In the genomic region with DNA sequence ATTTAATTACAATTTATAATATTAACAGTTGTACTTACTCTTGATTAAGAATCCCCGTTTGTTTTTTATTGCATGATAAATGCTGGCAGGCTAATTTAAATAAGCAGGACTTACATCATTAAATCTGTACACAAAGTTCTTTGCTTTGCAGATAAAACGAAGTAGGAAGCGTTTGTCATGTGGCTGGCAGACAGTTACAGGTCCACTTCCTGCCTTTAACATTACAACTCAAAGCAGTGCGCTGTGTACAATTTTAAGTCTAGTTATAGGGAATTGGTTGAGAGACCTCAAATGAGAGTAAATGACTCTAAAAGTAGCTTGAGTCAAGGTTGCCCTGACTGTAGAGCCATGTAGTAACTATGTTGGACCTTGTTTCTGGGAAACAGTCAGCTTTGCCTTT, we compare ENCODE assay signal across 16 mouse cellular contexts. TPM values are rescaled to one million over a fixed set of nuclear protein-coding genes. Genes with fewer than 3 reads are reported as not detected.
DNase-seq lines count a peak whose midpoint lies in the region; ATAC-seq and TF ChIP-seq lines count a peak whose summit lies in the region.
"Had no signal": no experiment of that assay in that cellular context is flagged by ENCODE, and none has a peak within 500 bp of the region (broad histone marks: within the 10 kb centered on the region; RNA-seq: fewer than 3 reads in every experiment).

No protein-coding gene starts in this region.

- no peaks in the 10 kb centered on the region for H3K9me3 ChIP-seq in lung, embryonic 14.5 days (ENCODE audit: low read depth, low read length)
- no peaks in the 10 kb centered on the region for H3K9me3 ChIP-seq in heart, postnatal 0 days (replicated peaks; ENCODE audit: control insufficient read depth, low read length)
- no peaks in the 10 kb centered on the region for H3K9me3 ChIP-seq in stomach, postnatal 0 days (ENCODE audit: control insufficient read depth, low read length)
- H3K9me3 ChIP-seq: G1E; kidney, embryonic 15.5 days; midbrain, embryonic 15.5 days had no signal

- H3K4me3 ChIP-seq in lung, embryonic 14.5 days (ENCODE audit: low read depth, low read length) = no peak overlapping the region
- no peak overlapping the region for H3K4me3 ChIP-seq in heart, postnatal 0 days (ENCODE audit: low read depth, low read length)
- no peak overlapping the region for H3K4me3 ChIP-seq in stomach, postnatal 0 days (ENCODE audit: low read depth, low read length)
- H3K4me3 ChIP-seq: kidney, embryonic 15.5 days; midbrain, embryonic 15.5 days had no signal

- no peaks in the 10 kb centered on the region for H3K27me3 ChIP-seq in lung, embryonic 14.5 days (ENCODE audit: insufficient read depth, low read length)
- H3K27me3 ChIP-seq in heart, postnatal 0 days (ENCODE audit: control insufficient read depth, insufficient read depth, low read length) = no peaks in the 10 kb centered on the region
- no peaks in the 10 kb centered on the region for H3K27me3 ChIP-seq in stomach, postnatal 0 days (ENCODE audit: control insufficient read depth, insufficient read depth, low read length)
- H3K27me3 ChIP-seq: kidney, embryonic 15.5 days; midbrain, embryonic 15.5 days had no signal

- peak overlapping the region; percentile 36; the same call in 1 of the 2 replicates for H3K27ac ChIP-seq in lung, embryonic 14.5 days (ENCODE audit: low read depth)
- H3K27ac ChIP-seq in heart, postnatal 0 days (ENCODE audit: low read depth) = peak overlapping the region; percentile 70
- H3K27ac ChIP-seq in stomach, postnatal 0 days (replicated peaks) = no peak overlapping the region
- H3K27ac ChIP-seq: hindbrain, embryonic 14.5 days; kidney, embryonic 15.5 days; midbrain, embryonic 15.5 days had no signal

- peaks cover 21% of the 10 kb centered on the region for H3K4me1 ChIP-seq in lung, embryonic 14.5 days (ENCODE audit: insufficient read depth)
- H3K4me1 ChIP-seq in heart, postnatal 0 days (ENCODE audit: control insufficient read depth, insufficient read depth) = peaks cover 58% of the 10 kb centered on the region
- peaks cover 6% of the 10 kb centered on the region for H3K4me1 ChIP-seq in stomach, postnatal 0 days (replicated peaks; ENCODE audit: control insufficient read depth, insufficient read depth)

- 49% methylated on average over 4 of the region's 4 CpGs for WGBS in lung, embryonic 14.5 days
- 40% methylated on average over 4 of the region's 4 CpGs for WGBS in heart, postnatal 0 days
- 51% methylated on average over 4 of the region's 4 CpGs for WGBS in stomach, postnatal 0 days

- peak; percentile 87 for DNase-seq in heart, adult 11 months
- DNase-seq in heart, adult 8-10 months (ENCODE audit: low spot score) = no peak
- no peak for DNase-seq in lung, embryonic 14.5 days
- DNase-seq in lung, postnatal 4 days = no peak
- peak; percentile 70 for DNase-seq in CD4-positive helper T cell, adult 2 months (ENCODE audit: low read depth, low spot score)
- no peak for DNase-seq in heart, postnatal 0 days (ENCODE audit: low spot score)
- no peak for DNase-seq in urinary bladder, postnatal 4 days (ENCODE audit: low spot score in 2 of 2)
- no peak for DNase-seq in stomach, postnatal 0 days (ENCODE audit: low spot score)
- DNase-seq: cerebellum, adult 18-20 months; gastrocnemius, postnatal 25 days; layer of hippocampus, adult 9-11 months had no signal

- H3K4me2 ChIP-seq in lung, embryonic 14.5 days = no peak overlapping the region
- H3K4me2 ChIP-seq in heart, postnatal 0 days (ENCODE audit: low read depth, low read length) = peak overlapping the region; percentile 13; the same call in 1 of the 2 replicates
- no peak overlapping the region for H3K4me2 ChIP-seq in stomach, postnatal 0 days (replicated peaks; ENCODE audit: low read depth)
- H3K4me2 ChIP-seq: hindbrain, embryonic 14.5 days; kidney, embryonic 15.5 days; midbrain, embryonic 15.5 days had no signal

- no peak for ATAC-seq in lung, embryonic 14.5 days (ENCODE audit: insufficient read depth)
- no peak for ATAC-seq in heart, postnatal 0 days (ENCODE audit: insufficient read depth, low read depth)
- no peak for ATAC-seq in stomach, postnatal 0 days (ENCODE audit: low FRiP score, low TSS enrichment)
- ATAC-seq: forebrain, embryonic 16.5 days; midbrain, embryonic 15.5 days had no signal

- no peak overlapping the region for H3K9ac ChIP-seq in lung, embryonic 14.5 days
- no peak overlapping the region for H3K9ac ChIP-seq in heart, postnatal 0 days (replicated peaks; ENCODE audit: low read depth, low read length)
- H3K9ac ChIP-seq in stomach, postnatal 0 days (ENCODE audit: low read length) = no peak overlapping the region
- H3K9ac ChIP-seq: hindbrain, embryonic 14.5 days; kidney, embryonic 15.5 days; midbrain, embryonic 15.5 days had no signal

- peaks cover 11% of the 10 kb centered on the region; the same call in 1 of the 2 replicates for H3K36me3 ChIP-seq in lung, embryonic 14.5 days (ENCODE audit: insufficient read depth)
- 0 out of 2 replicates have a peak, but pooled peaks cover 3% of the 10 kb centered on the region for H3K36me3 ChIP-seq in heart, postnatal 0 days (replicated peaks; ENCODE audit: control insufficient read depth, insufficient read depth, low read length)
- no peaks in the 10 kb centered on the region for H3K36me3 ChIP-seq in stomach, postnatal 0 days (ENCODE audit: control insufficient read depth, insufficient read depth, low read length)
- H3K36me3 ChIP-seq: midbrain, embryonic 15.5 days had no signal

- TF ChIP-seq CTCF in lung, embryonic 14.5 days (IDR thresholded peaks at IDR 0.05; ENCODE audit: low read depth) = no peak
- no peak for TF ChIP-seq CTCF in heart, postnatal 0 days (IDR thresholded peaks at IDR 0.05; ENCODE audit: low read depth)
- no peak for TF ChIP-seq CTCF in stomach, postnatal 0 days (IDR thresholded peaks at IDR 0.05; ENCODE audit: low read depth)

- no peak for TF ChIP-seq EP300 in heart, postnatal 0 days (IDR thresholded peaks at IDR 0.05; ENCODE audit: low read depth)
- TF ChIP-seq EP300 in stomach, postnatal 0 days (optimal IDR thresholded peaks at IDR 0.05) = no peak

RNA-seq across cellular contexts. Expression of a gene that starts 25.1 kb away (rescaled TPM):
- 10 to 100 TPM; 11.4 to 14.4 (median 12.7) TPM for total RNA-seq in heart, adult 8-10 months (2022)
- 19.8 and 21.8 TPM in 2 replicates for polyA plus RNA-seq in lung, embryonic 14.5 days (2014; fragmentation: Nextera tagmentation; extraction: Ambion mirVana)
- 9.2 and 10.4 TPM in 2 replicates for total RNA-seq in heart, postnatal 0 days (2014; rRNA removed; ENCODE audit: low replicate concordance)
- polyA plus RNA-seq in heart, postnatal 0 days (2015; fragmentation: Nextera tagmentation; extraction: Ambion mirVana) = 3.4 and 3.9 TPM in 2 replicates
- polyA plus RNA-seq in stomach, postnatal 0 days (2015; fragmentation: Nextera tagmentation; extraction: Ambion mirVana) = 4.0 and 4.3 TPM in 2 replicates

Comparison
In these comparisons a context has a peak if more than half of its experiments do, and no peak if none do; other contexts are left out.
1. DNase-seq: peak in heart, adult 11 months (single experiment) and CD4-positive helper T cell, adult 2 months (single experiment); none in heart, adult 8-10 months (single experiment), lung, embryonic 14.5 days (single experiment), lung, postnatal 4 days (0 of 2), heart, postnatal 0 days (single experiment), urinary bladder, postnatal 4 days (0 of 2) and stomach, postnatal 0 days (single experiment).